Mouse (Mus musculus) liver, embryonic 14.5 days (tissue): Measurements from ENCODE around the gene Gpcpd1. TPM values are rescaled to one million over a fixed set of nuclear protein-coding genes. Genes with fewer than 3 reads are reported as not detected.
"Not testable (repeated sequence)": the region's sequence is repeated elsewhere in the genome, so short reads cannot be mapped to it uniquely, and the experiment has no call there.

ENCODE experiments used
- ATAC-seq: fragments of 200-750 bp; cut with Nextera tagmentation; 2 replicates; pipeline ENCODE4 v1.8.0; 2017; ENCODE audit warnings: moderate number of reproducible peaks, mild to moderate bottlenecking, moderate library complexity; ENCODE audit not compliant: insufficient read depth
- DNase-seq, 3 experiments: peaks; one replicate each; pipeline ENCODE4 v3.0.0-alpha.2; 2012 to 2013; ENCODE audit warnings: low read depth in 3 of 3, low spot score in 3 of 3
- H3K27ac ChIP-seq: fragments of 300-500 bp; sonication (generic); 2 replicates; pipeline ENCODE4 v1.5.1; 2014; ENCODE audit warnings: moderate library complexity, mild to moderate bottlenecking, control low read depth, inconsistent platforms
- H3K27me3 ChIP-seq: fragments of 300-500 bp; sonication (generic); 2 replicates; pipeline ENCODE4 v1.6.1; 2014; ENCODE audit warnings: mild to moderate bottlenecking, low read length, moderate library complexity; ENCODE audit not compliant: control insufficient read depth, insufficient read depth
- H3K36me3 ChIP-seq: fragments of 300-500 bp; sonication (generic); replicated peaks from 2 replicates; pipeline ENCODE4 v1.6.1; 2014; ENCODE audit warnings: low read depth; ENCODE audit not compliant: control insufficient read depth, insufficient read depth
- H3K4me1 ChIP-seq, 2 experiments: fragments of 200-500 bp in 1 of 2; fragments of 300-500 bp in 1 of 2; sonication (generic) in 1 of 2; replicated peaks; 2 replicates each; pipeline ENCODE4 v1.6.1; 2012 to 2014; ENCODE audit warnings: antibody characterized with exemption in 1 of 2, inconsistent platforms in 1 of 2, low read length in 1 of 2; ENCODE audit not compliant: control insufficient read depth in 2 of 2, insufficient read depth in 2 of 2
- H3K4me2 ChIP-seq: fragments of 300-500 bp; sonication (generic); 2 replicates; pipeline ENCODE4 v1.6.1; 2014; ENCODE audit warnings: low read depth, mild to moderate bottlenecking, control low read depth, moderate library complexity
- H3K4me3 ChIP-seq, 2 experiments: fragments of 200-500 bp in 1 of 2; fragments of 300-500 bp in 1 of 2; sonication (generic) in 1 of 2; 2 replicates each; pipeline ENCODE4 v1.5.1; 2012 to 2014; ENCODE audit warnings: low read depth in 2 of 2, low read length in 2 of 2, mild to moderate bottlenecking in 2 of 2, control low read depth in 1 of 2, inconsistent platforms in 1 of 2, moderate library complexity in 1 of 2; ENCODE audit not compliant: insufficient read depth in 1 of 2
- H3K9ac ChIP-seq: fragments of 300-500 bp; sonication (generic); replicated peaks from 2 replicates; pipeline ENCODE4 v1.6.1; 2014; ENCODE audit warnings: mild to moderate bottlenecking, control low read depth, moderate library complexity
- H3K9me3 ChIP-seq: fragments of 300-500 bp; sonication (generic); 2 replicates; pipeline ENCODE4 v1.6.1; 2016; ENCODE audit warnings: low read length, mixed read lengths; ENCODE audit not compliant: control insufficient read depth
- CTCF ChIP-seq: IDR thresholded peaks from 2 replicates; pipeline ENCODE4 v1.5.1; 2016; ENCODE audit warnings: antibody characterized with exemption, low read depth, control low read depth
- EP300 ChIP-seq: IDR thresholded peaks from 2 replicates; pipeline ENCODE4 v1.6.1; 2016; ENCODE audit warnings: antibody characterized with exemption, low read depth
- WGBS: fragments of 180-500 bp; shearing (Covaris S2); extraction: QIAGEN DNeasy Blood & Tissue Kit; methylation state at CpG from one replicate; pipeline ENCODE4 v1.1.7; 2014; ENCODE audit not compliant: insufficient replicate concordance; 5-methylcytosine and 5-hydroxymethylcytosine counted together
- polyA plus RNA-seq, 2 experiments: library from polyadenylated mRNA; depleted of rRNA in 1 of 2; stranded (reverse) in 1 of 2; unstranded in 1 of 2; fragments of >200 nt; fragmentation: Nextera tagmentation in 1 of 2; extraction: Ambion mirVana in 1 of 2; gene quantifications; 2 replicates each; pipeline versions ENCODE4 v1.2.1 to v1.2.3; 2012 to 2014

Gene Gpcpd1
- polyA plus RNA-seq, 2 experiments, result 31.0 to 67.7 TPM

GRCm38 (mm10) chr2:132597866-132598480, 10.4 kb upstream of the Gpcpd1 start:
- no peak for ATAC-seq
- Histone ChIP-seq H3K4me2 (no peak overlapping the region), H3K4me3 (no peak overlapping the region), H3K9ac (no peak overlapping the region), H3K9me3 (no peaks in the 10 kb centered on the region), H3K4me1 (peaks cover 0 to 14% of the 10 kb centered on the region in 2 experiments; a peak in 2 of 4 replicates), H3K27me3 (no peaks in the 10 kb centered on the region), H3K27ac (no peak overlapping the region), H3K36me3 (no peaks in the 10 kb centered on the region)
- WGBS, result 42% methylated on average over 3 of the region's 3 CpGs
- no peak for DNase-seq
- TF ChIP-seq CTCF (no peak), EP300 (no peak)

GRCm38 (mm10) chr2:132597226-132597625, 9.7 kb upstream of the Gpcpd1 start:
- ATAC-seq (0 out of 2 replicates have a peak, but pooled peaks have one; percentile 16), DNase-seq (no peak)
- no peaks in the 10 kb centered on the region for H3K36me3 ChIP-seq
- no peak overlapping the region for H3K27ac ChIP-seq
- no peaks in the 10 kb centered on the region for H3K9me3 ChIP-seq
- H3K4me3 ChIP-seq, result no peak overlapping the region
- H3K4me1 ChIP-seq, result peaks cover 0 to 17% of the 10 kb centered on the region in 2 experiments; a peak in 2 of 4 replicates
- no peaks in the 10 kb centered on the region for H3K27me3 ChIP-seq
- TF ChIP-seq EP300 (no peak), CTCF (no peak)
- 13% methylated on average over 8 of the region's 8 CpGs for WGBS
- no peak overlapping the region for H3K9ac ChIP-seq
- H3K4me2 ChIP-seq, result no peak overlapping the region

- Histone ChIP-seq H3K36me3 (no peaks in the 10 kb centered on the region), H3K27me3 (no peaks in the 10 kb centered on the region), H3K4me1 (peaks cover 0 to 21% of the 10 kb centered on the region in 2 experiments; a peak in 2 of 4 replicates), H3K4me3 (no peak overlapping the region), H3K27ac (no peak overlapping the region), H3K9ac (no peak overlapping the region), H3K4me2 (no peak overlapping the region), H3K9me3 (no peaks in the 10 kb centered on the region)
- TF ChIP-seq CTCF (no peak), EP300 (no peak)
- DNase-seq (no peak), ATAC-seq (no peak)
- WGBS, result 52% methylated on average over 11 of the region's 11 CpGs
These were observed 8.2 kb upstream of the Gpcpd1 start for GRCm38 (mm10) chr2:132595601-132596235.

- ATAC-seq, result no peak
- DNase-seq, result no peak
- no peak for TF ChIP-seq CTCF
These were observed 4.6 kb upstream of the Gpcpd1 start for GRCm38 (mm10) chr2:132592126-132592525.

GRCm38 (mm10) chr2:132591579-132591978, 4.0 kb upstream of the Gpcpd1 start:
- H3K27me3 ChIP-seq, H3K4me2 ChIP-seq, ATAC-seq, H3K9me3 ChIP-seq, H3K27ac ChIP-seq, H3K36me3 ChIP-seq, DNase-seq, H3K4me3 ChIP-seq, H3K9ac ChIP-seq: not testable (repeated sequence)
- peaks cover 0 to 18% of the 10 kb centered on the region in 2 experiments; a peak in 2 of 4 replicates for H3K4me1 ChIP-seq
- WGBS, result 48% methylated on average over 3 of the region's 3 CpGs

More at GRCm38 (mm10) chr2:132592126-132592525, 4.6 kb upstream of the Gpcpd1 start:
- Histone ChIP-seq H3K27ac (no peak overlapping the region), H3K4me1 (peaks cover 0 to 18% of the 10 kb centered on the region in 2 experiments; a peak in 2 of 4 replicates), H3K4me3 (no peak overlapping the region), H3K9ac (no peak overlapping the region), H3K9me3 (no peaks in the 10 kb centered on the region), H3K36me3 (no peaks in the 10 kb centered on the region), H3K27me3 (no peaks in the 10 kb centered on the region), H3K4me2 (no peak overlapping the region)
- WGBS, result 43% methylated on average over 3 of the region's 3 CpGs
